Mouse (Mus musculus): ENCODE results near the gene Cdk9.

- TF ChIP-seq POLR2A (IDR thresholded peaks at IDR 0.05; ENCODE audit: borderline replicate concordance, control insufficient read depth, low read depth, low read length) (no peak), CTCF (IDR thresholded peaks at IDR 0.05; ENCODE audit: control insufficient read depth, insufficient read depth, low read length) (no peak)
These were observed 20.4 kb downstream of the Cdk9 start for GRCm38 (mm10) chr2:32692496-32692895.
